Mouse (Mus musculus): ENCODE measurements around the gene Ankrd13a.
A peak's percentile ranks its signal among the peaks of the same experiment; 100 is the strongest.

Ankrd13a gene

GRCm38 (mm10) chr5:114774403-114775051 is at the start of gene Ankrd13a:
Gene Ankrd13a, plus strand, starts transcription at chr5:114774677.
- DNase-seq (ENCODE audit: low spot score) = peak; percentile 96

- no peak for DNase-seq (ENCODE audit: low spot score)
Observed at GRCm38 (mm10) chr5:114728160-114728559, 46.3 kb upstream of the Ankrd13a start.

- DNase-seq (ENCODE audit: low spot score) = peak; percentile 29
Observed at GRCm38 (mm10) chr5:114730129-114730528, 44.3 kb upstream of the Ankrd13a start.

GRCm38 (mm10) chr5:114731498-114731897 is 43.0 kb upstream of the Ankrd13a start:
- DNase-seq (ENCODE audit: low spot score) = peak; percentile 20

- no peak for DNase-seq (ENCODE audit: low spot score)
Observed at GRCm38 (mm10) chr5:114731969-114732368, 42.5 kb upstream of the Ankrd13a start.

GRCm38 (mm10) chr5:114733606-114734005 is 40.9 kb upstream of the Ankrd13a start:
- DNase-seq (ENCODE audit: low spot score) = no peak

- DNase-seq (ENCODE audit: low spot score) = peak; percentile 40
Observed at GRCm38 (mm10) chr5:114737090-114737887, 37.2 kb upstream of the Ankrd13a start.

- peak; percentile 72 for DNase-seq (ENCODE audit: low spot score)
Observed at GRCm38 (mm10) chr5:114738707-114739241, 35.7 kb upstream of the Ankrd13a start.

- DNase-seq (ENCODE audit: low spot score) = no peak
Observed at GRCm38 (mm10) chr5:114740595-114740994, 33.9 kb upstream of the Ankrd13a start.

GRCm38 (mm10) chr5:114742572-114742971 is 31.9 kb upstream of the Ankrd13a start:
- no peak for DNase-seq (ENCODE audit: low spot score)

GRCm38 (mm10) chr5:114742998-114743696 is 31.3 kb upstream of the Ankrd13a start:
- no peak for DNase-seq (ENCODE audit: low spot score)

- DNase-seq (ENCODE audit: low spot score) = no peak
Observed at GRCm38 (mm10) chr5:114743697-114744090, 30.8 kb upstream of the Ankrd13a start.

- DNase-seq (ENCODE audit: low spot score) = no peak
Observed at GRCm38 (mm10) chr5:114745581-114745980, 28.9 kb upstream of the Ankrd13a start.

GRCm38 (mm10) chr5:114746886-114747285 is 27.6 kb upstream of the Ankrd13a start:
- DNase-seq (ENCODE audit: low spot score) = no peak

GRCm38 (mm10) chr5:114747521-114747920 is 27.0 kb upstream of the Ankrd13a start:
- no peak for DNase-seq (ENCODE audit: low spot score)

GRCm38 (mm10) chr5:114750325-114750724 is 24.2 kb upstream of the Ankrd13a start:
- DNase-seq (ENCODE audit: low spot score) = no peak

- DNase-seq (ENCODE audit: low spot score) = no peak
Observed at GRCm38 (mm10) chr5:114752397-114752796, 22.1 kb upstream of the Ankrd13a start.

GRCm38 (mm10) chr5:114753384-114753783 is 21.1 kb upstream of the Ankrd13a start:
- no peak for DNase-seq (ENCODE audit: low spot score)

GRCm38 (mm10) chr5:114759536-114760090 is 14.9 kb upstream of the Ankrd13a start:
- DNase-seq (ENCODE audit: low spot score) = peak; percentile 50

GRCm38 (mm10) chr5:114761980-114762379 is 12.5 kb upstream of the Ankrd13a start:
- no peak for DNase-seq (ENCODE audit: low spot score)

GRCm38 (mm10) chr5:114764812-114765735 is 9.4 kb upstream of the Ankrd13a start:
- DNase-seq (ENCODE audit: low spot score) = no peak

Data from adipocyte (in vitro differentiated cells).